Mouse (Mus musculus) testis, postnatal 10 days (tissue): ENCODE measurements around the gene Ppfia4.

Source experiments
- DNase-seq: peaks from one replicate; pipeline ENCODE4 v3.0.0; 2021; ENCODE audit warnings: low spot score

Gene Ppfia4

GRCm38 (mm10) chr1:134332770-134333271 is at the start of gene Ppfia4:
TSS of gene Ppfia4 (minus strand) at chr1:134332928.
- DNase-seq: peak; percentile 71

- DNase-seq: no peak
Observed at GRCm38 (mm10) chr1:134381795-134382625, 49.3 kb upstream of the Ppfia4 start.

- DNase-seq: no peak
Observed at GRCm38 (mm10) chr1:134381051-134381450, 48.3 kb upstream of the Ppfia4 start.

GRCm38 (mm10) chr1:134374124-134374523 is 41.4 kb upstream of the Ppfia4 start:
- DNase-seq: no peak

GRCm38 (mm10) chr1:134368777-134369337 is 36.1 kb upstream of the Ppfia4 start:
- DNase-seq: peak; percentile 88

- DNase-seq: no peak
Observed at GRCm38 (mm10) chr1:134365491-134365890, 32.8 kb upstream of the Ppfia4 start.

- DNase-seq: no peak
Observed at GRCm38 (mm10) chr1:134363194-134363593, 30.5 kb upstream of the Ppfia4 start.

GRCm38 (mm10) chr1:134361857-134362212 is 29.1 kb upstream of the Ppfia4 start, which contains the start of gene Tmem183a:
TSS of gene Tmem183a (minus strand) at chr1:134361979.
- DNase-seq: peak; percentile 97

GRCm38 (mm10) chr1:134361195-134361856 is 28.6 kb upstream of the Ppfia4 start:
- DNase-seq: peak; percentile 25

- DNase-seq: peak; percentile 41
Observed at GRCm38 (mm10) chr1:134360656-134361055, 27.9 kb upstream of the Ppfia4 start.

GRCm38 (mm10) chr1:134357461-134357860 is 24.7 kb upstream of the Ppfia4 start:
- DNase-seq: peak; percentile 23

- no peak for DNase-seq
Observed at GRCm38 (mm10) chr1:134353326-134353725, 20.6 kb upstream of the Ppfia4 start.

GRCm38 (mm10) chr1:134347791-134348190 is 15.1 kb upstream of the Ppfia4 start:
- DNase-seq: peak; percentile 26

GRCm38 (mm10) chr1:134345075-134345474 is 12.3 kb upstream of the Ppfia4 start:
- no peak for DNase-seq

GRCm38 (mm10) chr1:134344005-134344950 is 11.6 kb upstream of the Ppfia4 start:
- peak; percentile 96 for DNase-seq

GRCm38 (mm10) chr1:134343567-134343966 is 10.8 kb upstream of the Ppfia4 start:
- peak; percentile 35 for DNase-seq

GRCm38 (mm10) chr1:134342781-134343310 is 10.1 kb upstream of the Ppfia4 start:
- peak; percentile 38 for DNase-seq

- DNase-seq: peak; percentile 28
Observed at GRCm38 (mm10) chr1:134342278-134342664, 9.5 kb upstream of the Ppfia4 start.

- peak; percentile 31 for DNase-seq
Observed at GRCm38 (mm10) chr1:134341641-134342277, 9.0 kb upstream of the Ppfia4 start.

GRCm38 (mm10) chr1:134339757-134340619 is 7.3 kb upstream of the Ppfia4 start:
- DNase-seq: no peak
